Mouse (Mus musculus) limb, embryonic 14.5 days (tissue): ENCODE measurements around the gene Cdk4. TPM values are rescaled to one million over a fixed set of nuclear protein-coding genes. Genes with fewer than 3 reads are reported as not detected.

Experiments
- ATAC-seq: fragments of 200-750 bp; cut with Nextera tagmentation; 2 replicates; pipeline ENCODE4 v1.8.0; 2017; ENCODE audit warnings: low read depth, moderate number of reproducible peaks, moderate TSS enrichment; ENCODE audit not compliant: low FRiP score
- DNase-seq: peaks from one replicate; pipeline ENCODE4 v3.0.0-alpha.2; 2015; ENCODE audit warnings: low spot score
- H3K27ac ChIP-seq: fragments of 300-500 bp; sonication (generic); replicated peaks from 2 replicates; pipeline ENCODE4 v1.5.1; 2014; ENCODE audit warnings: low read depth, mild to moderate bottlenecking, low read length, moderate library complexity, mixed read lengths
- H3K27me3 ChIP-seq: fragments of 300-500 bp; sonication (generic); 2 replicates; pipeline ENCODE4 v1.6.1; 2014; ENCODE audit warnings: low read length, mixed read lengths; ENCODE audit not compliant: control insufficient read depth, insufficient read depth
- H3K36me3 ChIP-seq: fragments of 300-500 bp; sonication (generic); 2 replicates; pipeline ENCODE4 v1.6.1; 2014; ENCODE audit warnings: mild to moderate bottlenecking, low read length, moderate library complexity, mixed read lengths; ENCODE audit not compliant: control insufficient read depth, insufficient read depth
- H3K4me1 ChIP-seq: fragments of 300-500 bp; sonication (generic); 2 replicates; pipeline ENCODE4 v1.6.1; 2014; ENCODE audit warnings: antibody characterized with exemption, low read length, mixed read lengths; ENCODE audit not compliant: control insufficient read depth, insufficient read depth
- H3K4me2 ChIP-seq: fragments of 300-500 bp; sonication (generic); replicated peaks from 2 replicates; pipeline ENCODE4 v1.6.1; 2014; ENCODE audit warnings: low read depth, mild to moderate bottlenecking, low read length, moderate library complexity; ENCODE audit not compliant: severe bottlenecking
- H3K4me3 ChIP-seq: fragments of 300-500 bp; sonication (generic); replicated peaks from 2 replicates; pipeline ENCODE4 v1.5.1; 2014; ENCODE audit warnings: low read length
- H3K9ac ChIP-seq: fragments of 300-500 bp; sonication (generic); 2 replicates; pipeline ENCODE4 v1.6.1; 2014; ENCODE audit warnings: mild to moderate bottlenecking, low read depth, low read length, moderate library complexity; ENCODE audit not compliant: severe bottlenecking
- H3K9me3 ChIP-seq: fragments of 300-500 bp; sonication (generic); 2 replicates; pipeline ENCODE4 v1.6.1; 2016; ENCODE audit warnings: low read length; ENCODE audit not compliant: control insufficient read depth
- POLR2A ChIP-seq: fragments of 200-500 bp; IDR thresholded peaks from 2 replicates; pipeline ENCODE4 v1.8.0; 2012; ENCODE audit warnings: inconsistent platforms, mild to moderate bottlenecking, moderate library complexity, borderline replicate concordance; ENCODE audit not compliant: insufficient read depth, insufficient read length; ENCODE audit errors: extremely low read depth
- WGBS: fragments of 180-500 bp; shearing (Covaris S2); extraction: QIAGEN DNeasy Blood & Tissue Kit; methylation state at CpG from one replicate; pipeline ENCODE4 v1.1.7; 2014; 5-methylcytosine and 5-hydroxymethylcytosine counted together
- polyA plus RNA-seq, 2 experiments: library from polyadenylated mRNA; depleted of rRNA in 1 of 2; stranded (reverse) in 1 of 2; unstranded in 1 of 2; fragments of >200 nt; fragmentation: Nextera tagmentation in 1 of 2; extraction: Ambion mirVana in 1 of 2; gene quantifications; 2 replicates each; pipeline versions ENCODE4 v1.2.1 to v1.2.3; 2012 to 2014

Cdk4 gene
- polyA plus RNA-seq, 2 experiments = 1,227 to 1,659 TPM

DNA sequence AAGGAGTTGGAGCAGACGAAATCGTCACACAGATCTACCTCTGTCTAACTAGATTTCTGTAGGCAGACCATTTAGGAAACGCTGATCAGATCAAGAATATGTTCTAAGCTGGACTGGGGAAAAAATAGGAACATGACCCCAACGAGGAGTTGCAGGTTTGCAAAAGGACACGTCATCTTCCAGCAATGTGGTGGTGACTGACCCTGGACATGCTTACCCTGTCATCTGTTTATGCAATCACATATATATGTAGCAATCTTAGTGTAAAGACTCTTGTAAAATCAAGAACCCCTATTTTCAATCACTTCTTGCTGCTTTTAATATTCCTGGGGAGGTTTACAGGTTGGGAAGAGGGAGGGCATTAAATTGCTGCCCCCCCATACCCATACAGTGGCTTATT lies 831 bp upstream of the Cdk4 start:
- Histone ChIP-seq H3K36me3 (peaks cover 34% of the 10 kb centered on the region), H3K4me1 (peaks cover 11% of the 10 kb centered on the region; the same call in 1 of the 2 replicates), H3K27me3 (peaks cover 11% of the 10 kb centered on the region; the same call in 1 of the 2 replicates), H3K4me3 (no peak overlapping the region), H3K9me3 (no peaks in the 10 kb centered on the region), H3K4me2 (no peak overlapping the region), H3K9ac (no peak overlapping the region), H3K27ac (no peak overlapping the region)
- DNase-seq (no peak), ATAC-seq (no peak)
- 71% methylated on average over 5 of the region's 5 CpGs for WGBS
- TF ChIP-seq POLR2A = no peak

DNA sequence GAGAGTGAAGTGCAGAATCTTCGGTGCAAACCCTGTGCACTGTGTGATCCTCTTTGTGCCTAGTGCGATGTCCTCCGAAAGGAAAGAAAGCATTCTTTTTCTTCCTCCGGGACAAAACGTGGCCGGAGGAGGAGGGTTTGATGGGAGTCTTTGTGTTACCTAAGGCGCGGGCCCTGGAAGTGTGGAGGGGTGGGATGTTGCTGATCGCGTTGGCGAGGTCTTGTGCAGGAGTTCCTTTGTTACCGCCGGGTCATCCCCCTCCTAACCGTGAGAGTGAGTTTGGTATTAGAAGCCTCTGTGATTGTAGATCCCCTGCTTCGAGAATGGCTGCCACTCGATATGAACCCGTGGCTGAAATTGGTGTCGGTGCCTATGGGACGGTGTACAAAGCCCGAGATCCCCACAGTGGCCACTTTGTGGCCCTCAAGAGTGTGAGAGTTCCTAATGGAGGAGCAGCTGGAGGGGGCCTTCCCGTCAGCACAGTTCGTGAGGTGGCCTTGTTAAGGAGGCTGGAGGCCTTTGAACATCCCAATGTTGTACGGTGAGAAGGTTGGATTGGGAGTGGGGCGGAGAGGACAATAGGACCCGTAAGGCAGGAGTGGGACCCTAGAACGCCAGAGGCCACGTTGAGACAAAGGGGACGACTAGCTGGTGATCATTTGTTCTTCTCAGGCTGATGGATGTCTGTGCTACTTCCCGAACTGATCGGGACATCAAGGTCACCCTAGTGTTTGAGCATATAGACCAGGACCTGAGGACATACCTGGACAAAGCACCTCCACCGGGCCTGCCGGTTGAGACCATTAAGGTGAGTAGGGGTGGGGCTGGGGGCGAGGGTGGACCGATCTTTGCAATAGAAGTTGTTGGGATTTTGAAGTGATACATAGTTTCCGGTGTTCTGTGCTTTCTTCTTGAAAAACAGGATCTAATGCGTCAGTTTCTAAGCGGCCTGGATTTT lies 858 bp downstream of the Cdk4 start:
- Histone ChIP-seq H3K9ac (peak overlapping the region; percentile 94), H3K9me3 (no peaks in the 10 kb centered on the region), H3K36me3 (peaks cover 44% of the 10 kb centered on the region), H3K4me1 (peaks cover 14% of the 10 kb centered on the region; the same call in 1 of the 2 replicates), H3K4me2 (peak overlapping the region; percentile 78), H3K4me3 (peak overlapping the region; percentile 86), H3K27me3 (peaks cover 11% of the 10 kb centered on the region; the same call in 1 of the 2 replicates), H3K27ac (peak overlapping the region; percentile 84)
- no peak for ATAC-seq
- no peak for DNase-seq
- no peak for TF ChIP-seq POLR2A
- WGBS = 12% methylated on average over 37 of the region's 37 CpGs

DNA sequence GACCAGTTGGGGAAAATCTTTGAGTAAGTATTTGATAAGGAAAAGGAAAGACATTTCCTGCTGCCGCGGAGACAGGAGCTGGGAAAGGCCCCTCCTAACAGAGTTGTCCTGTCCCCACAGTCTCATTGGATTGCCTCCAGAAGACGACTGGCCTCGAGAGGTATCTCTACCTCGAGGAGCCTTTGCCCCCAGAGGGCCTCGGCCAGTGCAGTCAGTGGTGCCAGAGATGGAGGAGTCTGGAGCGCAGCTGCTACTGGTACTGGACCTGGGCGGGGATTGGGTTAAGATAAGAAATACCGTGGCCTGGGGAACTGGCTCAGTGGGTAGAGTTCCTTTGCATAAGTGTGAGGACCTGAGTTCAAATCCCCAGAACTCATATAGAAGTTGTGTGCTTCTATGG lies 2.6 kb downstream of the Cdk4 start:
- Histone ChIP-seq H3K27ac (no peak overlapping the region), H3K4me2 (no peak overlapping the region), H3K9ac (no peak overlapping the region), H3K36me3 (peaks cover 44% of the 10 kb centered on the region), H3K27me3 (peaks cover 2% of the 10 kb centered on the region; the same call in 1 of the 2 replicates), H3K4me3 (no peak overlapping the region), H3K9me3 (no peaks in the 10 kb centered on the region), H3K4me1 (peaks cover 18% of the 10 kb centered on the region; the same call in 1 of the 2 replicates)
- no peak for TF ChIP-seq POLR2A
- WGBS = 89% methylated on average over 9 of the region's 9 CpGs
- DNase-seq = no peak
- no peak for ATAC-seq

GRCm38 (mm10) chr10:127066519-127067018 lies 3.2 kb downstream of the Cdk4 start:
- Histone ChIP-seq H3K4me2 (no peak overlapping the region), H3K27me3 (no peaks in the 10 kb centered on the region), H3K36me3 (peaks cover 44% of the 10 kb centered on the region), H3K27ac (no peak overlapping the region), H3K4me1 (peaks cover 20% of the 10 kb centered on the region; the same call in 1 of the 2 replicates), H3K9ac (no peak overlapping the region), H3K4me3 (no peak overlapping the region), H3K9me3 (no peaks in the 10 kb centered on the region)
- no peak for ATAC-seq
- no peak for DNase-seq
- TF ChIP-seq POLR2A = no peak
- WGBS = 87% methylated on average over 14 of the region's 14 CpGs

GRCm38 (mm10) chr10:127068360-127069038 lies 5.2 kb downstream of the Cdk4 start:
- ATAC-seq (no peak), DNase-seq (no peak)
- no peaks in the 10 kb centered on the region for H3K9me3 ChIP-seq
- H3K4me1 ChIP-seq = peaks cover 20% of the 10 kb centered on the region; the same call in 1 of the 2 replicates
- peak overlapping the region; percentile 65; the same call in 1 of the 2 replicates for H3K4me3 ChIP-seq
- H3K27ac ChIP-seq = no peak overlapping the region
- peaks cover 44% of the 10 kb centered on the region for H3K36me3 ChIP-seq
- WGBS = 70% methylated on average over 9 of the region's 9 CpGs
- H3K4me2 ChIP-seq = peak overlapping the region; percentile 87
- peak overlapping the region; percentile 61; the same call in 1 of the 2 replicates for H3K9ac ChIP-seq
- H3K27me3 ChIP-seq = no peaks in the 10 kb centered on the region
- no peak for TF ChIP-seq POLR2A
